Mouse (Mus musculus) heart, embryonic 16.5 days (tissue): ENCODE results near the gene Clcn6. TPM values are rescaled to one million over a fixed set of nuclear protein-coding genes. Genes with fewer than 3 reads are reported as not detected.

Experiments used
- ATAC-seq: fragments of 200-750 bp; cut with Nextera tagmentation; replicated peaks from 2 replicates; pipeline ENCODE4 v1.8.0; 2017; ENCODE audit warnings: moderate number of reproducible peaks; ENCODE audit not compliant: insufficient read depth, low FRiP score; ENCODE audit errors: extremely low read depth
- H3K27ac ChIP-seq: fragments of 300-500 bp; sonication (generic); 2 replicates; pipeline ENCODE4 v1.5.1; 2014; ENCODE audit warnings: mild to moderate bottlenecking, low read length, control low read depth, moderate library complexity
- H3K27me3 ChIP-seq: fragments of 300-500 bp; sonication (generic); 2 replicates; pipeline ENCODE4 v1.6.1; 2014; ENCODE audit warnings: low read length, mixed read lengths; ENCODE audit not compliant: control insufficient read depth, insufficient read depth
- H3K36me3 ChIP-seq: fragments of 300-500 bp; sonication (generic); 2 replicates; pipeline ENCODE4 v1.6.1; 2014; ENCODE audit not compliant: control insufficient read depth, insufficient read depth
- H3K4me1 ChIP-seq: fragments of 300-500 bp; sonication (generic); 2 replicates; pipeline ENCODE4 v1.6.1; 2014; ENCODE audit warnings: low read length, mixed read lengths; ENCODE audit not compliant: control insufficient read depth, insufficient read depth
- H3K4me2 ChIP-seq: fragments of 300-500 bp; sonication (generic); 2 replicates; pipeline ENCODE4 v1.6.1; 2014; ENCODE audit warnings: low read depth, mild to moderate bottlenecking, control low read depth, low read length
- H3K4me3 ChIP-seq: fragments of 300-500 bp; sonication (generic); 2 replicates; pipeline ENCODE4 v1.5.1; 2014; ENCODE audit warnings: mild to moderate bottlenecking, control low read depth, low read length
- H3K9ac ChIP-seq: fragments of 300-500 bp; sonication (generic); 2 replicates; pipeline ENCODE4 v1.6.1; 2014; ENCODE audit warnings: low read length, control low read depth
- H3K9me3 ChIP-seq: fragments of 300-500 bp; sonication (generic); replicated peaks from 2 replicates; pipeline ENCODE4 v1.6.1; 2016; ENCODE audit warnings: low read length; ENCODE audit not compliant: control insufficient read depth
- WGBS: fragments of 180-500 bp; shearing (Covaris S2); extraction: QIAGEN DNeasy Blood & Tissue Kit; methylation state at CpG from one replicate; pipeline ENCODE4 v1.1.7; 2014; 5-methylcytosine and 5-hydroxymethylcytosine counted together
- polyA plus RNA-seq: library from polyadenylated mRNA; unstranded; fragments of >200 nt; fragmentation: Nextera tagmentation; extraction: Ambion mirVana; gene quantifications from 2 replicates; pipeline ENCODE4 v1.2.1, GENCODE M21; 2015

Clcn6 gene
- polyA plus RNA-seq, 1 experiment from 2014 or later: 6.8 TPM

- Histone ChIP-seq H3K27ac (peak overlapping the region; percentile 83), H3K4me1 (peaks cover 25% of the 10 kb centered on the region), H3K36me3 (no peaks in the 10 kb centered on the region), H3K9me3 (no peaks in the 10 kb centered on the region), H3K4me2 (peak overlapping the region; percentile 37; the same call in 1 of the 2 replicates), H3K27me3 (no peaks in the 10 kb centered on the region), H3K9ac (no peak overlapping the region), H3K4me3 (no peak overlapping the region)
- 27% methylated on average over 7 of the region's 7 CpGs for WGBS
- ATAC-seq: peak; percentile 71
Measured at GRCm38 (mm10) chr4:147965712-147966111, 72.9 kb downstream of the Clcn6 start.

DNA sequence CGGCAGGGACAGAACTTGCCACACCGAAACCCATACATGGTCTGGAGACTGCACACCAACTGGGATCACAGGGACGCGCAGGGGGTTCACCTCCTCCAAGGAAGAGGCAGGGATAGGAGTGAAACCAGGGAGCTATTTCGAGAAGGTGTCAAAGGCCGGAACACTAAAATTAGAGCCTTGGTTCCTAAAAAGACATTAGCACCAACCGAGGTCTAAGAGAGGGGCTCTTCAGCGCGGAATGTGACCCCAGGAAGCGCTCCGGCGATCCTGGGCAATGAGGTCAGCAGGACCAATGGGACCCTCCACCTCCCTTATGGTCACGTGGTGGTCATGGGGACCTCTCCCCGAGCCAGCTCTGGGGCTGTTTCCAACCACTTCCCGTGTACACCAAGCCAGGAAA is 75.0 kb downstream of the Clcn6 start:
- H3K27me3 ChIP-seq: no peaks in the 10 kb centered on the region
- H3K9me3 ChIP-seq: no peaks in the 10 kb centered on the region
- H3K4me3 ChIP-seq: no peak overlapping the region
- peak overlapping the region; percentile 74 for H3K27ac ChIP-seq
- ATAC-seq: peak; percentile 46
- 0 out of 2 replicates have a peak overlapping the region, but pooled peaks have one; percentile 48 for H3K9ac ChIP-seq
- H3K36me3 ChIP-seq: no peaks in the 10 kb centered on the region
- peak overlapping the region; percentile 38; the same call in 1 of the 2 replicates for H3K4me2 ChIP-seq
- peaks cover 18% of the 10 kb centered on the region for H3K4me1 ChIP-seq
- 52% methylated on average over 15 of the region's 15 CpGs for WGBS

DNA sequence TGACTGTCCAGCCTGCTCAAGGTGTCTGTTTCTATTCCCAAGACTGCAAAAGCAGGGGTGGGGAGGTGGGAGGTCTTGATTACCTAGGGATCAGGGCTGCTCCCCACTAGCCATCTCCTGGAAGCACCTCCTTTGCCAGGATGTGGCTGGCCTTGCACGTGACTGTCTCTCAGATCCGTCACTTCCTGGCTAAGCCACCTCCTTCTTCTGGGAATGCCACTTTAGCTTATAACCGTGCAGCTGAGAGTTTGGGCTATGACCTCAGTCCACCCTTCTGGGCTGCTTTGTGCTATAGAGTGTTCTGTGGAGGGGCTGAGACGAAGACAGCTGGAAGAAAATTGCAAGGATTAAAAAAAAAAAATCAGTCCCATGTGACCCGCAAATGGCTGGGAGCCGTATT is 75.8 kb downstream of the Clcn6 start:
- 35% methylated on average over 6 of the region's 6 CpGs for WGBS
- peaks cover 18% of the 10 kb centered on the region for H3K4me1 ChIP-seq
- no peak for ATAC-seq
- no peak overlapping the region for H3K4me3 ChIP-seq
- peak overlapping the region; percentile 74 for H3K27ac ChIP-seq
- no peak overlapping the region for H3K4me2 ChIP-seq
- H3K9me3 ChIP-seq: no peaks in the 10 kb centered on the region
- H3K27me3 ChIP-seq: no peaks in the 10 kb centered on the region
- H3K9ac ChIP-seq: no peak overlapping the region
- H3K36me3 ChIP-seq: no peaks in the 10 kb centered on the region

GRCm38 (mm10) chr4:147959881-147960831 is 78.5 kb downstream of the Clcn6 start:
- H3K36me3 ChIP-seq: no peaks in the 10 kb centered on the region
- peaks cover 10% of the 10 kb centered on the region; the same call in 1 of the 2 replicates for H3K4me1 ChIP-seq
- no peak overlapping the region for H3K27ac ChIP-seq
- H3K4me2 ChIP-seq: no peak overlapping the region
- no peak overlapping the region for H3K9ac ChIP-seq
- no peak overlapping the region for H3K4me3 ChIP-seq
- no peaks in the 10 kb centered on the region for H3K9me3 ChIP-seq
- WGBS: 27% methylated on average over 6 of the region's 6 CpGs
- no peaks in the 10 kb centered on the region for H3K27me3 ChIP-seq
- peak; percentile 75 for ATAC-seq

DNA sequence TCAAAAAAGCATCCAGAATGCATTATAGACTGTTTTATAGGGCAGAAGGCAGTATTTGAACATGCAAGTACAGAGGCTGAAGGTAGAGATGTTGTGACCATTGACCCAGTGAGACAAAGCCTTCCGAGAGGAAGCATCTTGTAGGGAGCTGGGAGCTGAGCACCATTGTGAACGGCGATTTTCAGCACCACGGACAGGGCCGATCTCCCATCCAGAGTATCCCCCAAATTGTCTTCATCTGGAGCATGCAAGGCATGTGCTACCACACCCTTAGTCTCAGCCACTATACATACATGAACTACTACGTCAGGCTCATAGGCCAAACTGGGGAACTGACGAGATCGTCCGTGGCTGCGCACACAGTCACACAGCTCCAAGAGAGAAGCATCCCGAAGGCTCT is 81.5 kb downstream of the Clcn6 start:
- no peaks in the 10 kb centered on the region for H3K27me3 ChIP-seq
- WGBS: 37% methylated on average over 11 of the region's 11 CpGs
- H3K4me2 ChIP-seq: no peak overlapping the region
- no peak for ATAC-seq
- no peak overlapping the region for H3K4me3 ChIP-seq
- H3K27ac ChIP-seq: no peak overlapping the region
- H3K9ac ChIP-seq: no peak overlapping the region
- H3K9me3 ChIP-seq: no peaks in the 10 kb centered on the region
- no peaks in the 10 kb centered on the region for H3K4me1 ChIP-seq
- no peaks in the 10 kb centered on the region for H3K36me3 ChIP-seq

Other genes starting within 250 kb of the Clcn6 start
- gene Zfp984, start 229.0 kb downstream of the Clcn6 start, polyA plus RNA-seq: 8.7 and 11.0 TPM in 2 replicates
- gene Zfp933, start 190.5 kb downstream of the Clcn6 start, polyA plus RNA-seq: 4.7 and 5.2 TPM in 2 replicates
- 33.9 and 36.8 TPM in 2 replicates for gene Miip, start 170.0 kb downstream of the Clcn6 start, polyA plus RNA-seq
- 10.4 and 12.4 TPM in 2 replicates for gene Fv1, start 169.8 kb downstream of the Clcn6 start, polyA plus RNA-seq
- gene Mfn2, start 134.1 kb downstream of the Clcn6 start, polyA plus RNA-seq: 164 and 184 TPM in 2 replicates
- 58.5 and 62.7 TPM in 2 replicates for gene Plod1, start 102.1 kb downstream of the Clcn6 start, polyA plus RNA-seq
- 12.1 and 14.2 TPM in 2 replicates for gene 2510039O18Rik, start 97.9 kb downstream of the Clcn6 start, polyA plus RNA-seq
- gene Nppb, start 53.0 kb downstream of the Clcn6 start, polyA plus RNA-seq: 159 and 197 TPM in 2 replicates
- gene Nppa, start 38.1 kb downstream of the Clcn6 start, polyA plus RNA-seq: 4,431 and 6,649 TPM in 2 replicates
- gene Mthfr, start 256 bp upstream of the Clcn6 start, polyA plus RNA-seq: 11.7 and 13.9 TPM in 2 replicates
- 17.2 and 17.9 TPM in 2 replicates for gene Agtrap, start 49.2 kb upstream of the Clcn6 start, polyA plus RNA-seq
- gene Mad2l2, start 91.6 kb upstream of the Clcn6 start, polyA plus RNA-seq: 35.5 and 36.0 TPM in 2 replicates
- gene Draxin, start 91.9 kb upstream of the Clcn6 start, polyA plus RNA-seq: 0.02 TPM in 1 of 2 replicates, not detected in the other
- gene Fbxo6, start 113.3 kb upstream of the Clcn6 start, polyA plus RNA-seq: 21.7 and 24.4 TPM in 2 replicates
- 32.4 and 33.8 TPM in 2 replicates for gene Fbxo44, start 121.7 kb upstream of the Clcn6 start, polyA plus RNA-seq
- gene Fbxo2, start 121.8 kb upstream of the Clcn6 start, polyA plus RNA-seq: 0.60 and 1.0 TPM in 2 replicates
- 0.03 TPM in 1 of 2 replicates, not detected in the other for gene Disp3, start 249.1 kb upstream of the Clcn6 start, polyA plus RNA-seq